Mouse (Mus musculus): ENCODE data around the gene Lrrc34. TPM values are rescaled to one million over a fixed set of nuclear protein-coding genes. Genes with fewer than 3 reads are reported as not detected.

Gene Lrrc34
- polyA plus RNA-seq, 1 experiment from 2014 or later = 1.7 TPM

DNA sequence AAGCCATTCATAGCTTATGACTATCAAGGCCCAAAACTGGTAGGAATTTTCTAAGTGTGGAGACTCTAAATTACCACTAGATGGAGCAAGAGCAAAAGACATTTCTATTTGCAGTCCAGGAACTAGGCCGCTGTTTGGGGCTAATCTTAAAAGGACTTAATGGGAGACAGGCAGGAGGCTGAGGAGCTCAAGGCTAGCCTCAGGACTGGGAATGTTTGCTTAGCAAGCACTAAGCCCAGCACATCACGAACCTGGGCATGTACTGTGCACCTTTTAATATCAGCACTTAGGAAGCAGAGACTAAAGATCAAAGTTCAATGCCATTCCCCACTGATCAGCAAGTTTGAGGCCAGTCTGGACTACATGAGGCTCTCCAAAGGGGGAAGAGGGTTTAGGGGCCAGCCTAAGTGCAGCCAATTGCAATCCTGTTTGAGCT is 55.2 kb downstream of the Lrrc34 start:
- 0% methylated on average over 2 of the region's 2 CpGs for WGBS
- Histone ChIP-seq H3K4me2 (no peak overlapping the region), H3K27ac (ENCODE audit: low read depth) (0 out of 2 replicates have a peak overlapping the region, but pooled peaks have one; percentile 4), H3K4me1 (ENCODE audit: insufficient read depth) (peaks cover 3% of the 10 kb centered on the region; the same call in 1 of the 2 replicates), H3K36me3 (ENCODE audit: insufficient read depth) (no peaks in the 10 kb centered on the region), H3K9ac (no peak overlapping the region), H3K9me3 (ENCODE audit: low read depth, low read length) (no peaks in the 10 kb centered on the region), H3K4me3 (ENCODE audit: low read depth, low read length) (no peak overlapping the region), H3K27me3 (ENCODE audit: insufficient read depth, low read length) (no peaks in the 10 kb centered on the region)
- ATAC-seq (ENCODE audit: insufficient read depth) (peak; percentile 67), DNase-seq (peak; percentile 92)
- peak; percentile 78 for TF ChIP-seq CTCF (IDR thresholded peaks at IDR 0.05; ENCODE audit: low read depth)

DNA sequence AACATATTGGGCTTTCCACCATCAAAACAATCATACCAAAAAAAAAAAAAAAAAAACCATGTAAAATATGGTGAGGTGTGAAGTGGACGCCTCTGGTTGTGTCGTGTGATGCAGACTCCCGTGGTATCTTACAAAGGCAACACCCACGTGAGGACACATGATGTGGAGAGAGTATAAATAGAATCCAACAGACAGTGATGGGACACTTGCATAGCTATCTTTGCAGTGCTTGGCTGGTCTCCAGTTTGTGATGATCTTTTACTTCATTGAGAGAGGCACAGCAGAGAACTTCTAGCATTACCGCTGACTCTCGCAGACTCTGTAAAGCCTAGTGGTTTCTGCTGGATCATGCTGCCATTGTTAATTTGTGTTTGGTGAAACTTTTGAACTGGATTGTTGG is 58.8 kb downstream of the Lrrc34 start:
- Histone ChIP-seq H3K27ac (ENCODE audit: low read depth) (no peak overlapping the region), H3K4me3 (ENCODE audit: low read depth, low read length) (no peak overlapping the region), H3K4me2 (no peak overlapping the region), H3K36me3 (ENCODE audit: insufficient read depth) (no peaks in the 10 kb centered on the region), H3K9ac (no peak overlapping the region), H3K9me3 (ENCODE audit: low read depth, low read length) (no peaks in the 10 kb centered on the region), H3K27me3 (ENCODE audit: insufficient read depth, low read length) (no peaks in the 10 kb centered on the region), H3K4me1 (ENCODE audit: insufficient read depth) (no peaks in the 10 kb centered on the region)
- no peak for TF ChIP-seq CTCF (IDR thresholded peaks at IDR 0.05; ENCODE audit: low read depth)
- ATAC-seq (ENCODE audit: insufficient read depth) (no peak), DNase-seq (peak; percentile 6)
- 74% methylated on average over 6 of the region's 6 CpGs for WGBS

Other genes starting within 250 kb of the Lrrc34 start
- 74.0 and 77.5 TPM in 2 replicates for gene Mecom, start 99.9 kb downstream of the Lrrc34 start, polyA plus RNA-seq (2014; fragmentation: Nextera tagmentation; extraction: Ambion mirVana)
- not detected in 2 replicates for gene Actrt3, start 47.9 kb downstream of the Lrrc34 start, polyA plus RNA-seq (2014; fragmentation: Nextera tagmentation; extraction: Ambion mirVana)
- gene Mynn, start 45.8 kb downstream of the Lrrc34 start, polyA plus RNA-seq (2014; fragmentation: Nextera tagmentation; extraction: Ambion mirVana) = 30.7 and 35.9 TPM in 2 replicates
- not detected in 2 replicates for gene Lrriq4, start 3.4 kb downstream of the Lrrc34 start, polyA plus RNA-seq (2014; fragmentation: Nextera tagmentation; extraction: Ambion mirVana)
- not detected in 2 replicates for gene Lrrc31, start 52.0 kb upstream of the Lrrc34 start, polyA plus RNA-seq (2014; fragmentation: Nextera tagmentation; extraction: Ambion mirVana)
- gene Samd7, start 98.4 kb upstream of the Lrrc34 start, polyA plus RNA-seq (2014; fragmentation: Nextera tagmentation; extraction: Ambion mirVana) = not detected in 2 replicates
- 76.4 and 94.7 TPM in 2 replicates for gene Sec62, start 145.0 kb upstream of the Lrrc34 start, polyA plus RNA-seq (2014; fragmentation: Nextera tagmentation; extraction: Ambion mirVana)
- 3.1 and 3.4 TPM in 2 replicates for gene Gpr160, start 208.1 kb upstream of the Lrrc34 start, polyA plus RNA-seq (2014; fragmentation: Nextera tagmentation; extraction: Ambion mirVana)

Data from lung, embryonic 14.5 days (tissue).